Mouse (Mus musculus): ENCODE data around the gene Tcea3.

GRCm38 (mm10) chr4:136223549-136224239 lies 23.8 kb upstream of the Tcea3 start:
- TF ChIP-seq CTCF (conservative IDR thresholded peaks at IDR 0.05; ENCODE audit: low read length) (no peak), POU5F1 (IDR thresholded peaks at IDR 0.05; ENCODE audit: borderline replicate concordance, low read length) (no peak), NANOG (IDR thresholded peaks at IDR 0.05; ENCODE audit: borderline replicate concordance, low read length) (no peak)
